Mouse (Mus musculus): ENCODE measurements around the gene Slc1a3. TPM values are rescaled to one million over a fixed set of nuclear protein-coding genes. Genes with fewer than 3 reads are reported as not detected.
A peak's percentile ranks its signal among the peaks of the same experiment; 100 is the strongest.

Gene Slc1a3
- polyA plus RNA-seq, 1 experiment = 17.6 TPM

DNA sequence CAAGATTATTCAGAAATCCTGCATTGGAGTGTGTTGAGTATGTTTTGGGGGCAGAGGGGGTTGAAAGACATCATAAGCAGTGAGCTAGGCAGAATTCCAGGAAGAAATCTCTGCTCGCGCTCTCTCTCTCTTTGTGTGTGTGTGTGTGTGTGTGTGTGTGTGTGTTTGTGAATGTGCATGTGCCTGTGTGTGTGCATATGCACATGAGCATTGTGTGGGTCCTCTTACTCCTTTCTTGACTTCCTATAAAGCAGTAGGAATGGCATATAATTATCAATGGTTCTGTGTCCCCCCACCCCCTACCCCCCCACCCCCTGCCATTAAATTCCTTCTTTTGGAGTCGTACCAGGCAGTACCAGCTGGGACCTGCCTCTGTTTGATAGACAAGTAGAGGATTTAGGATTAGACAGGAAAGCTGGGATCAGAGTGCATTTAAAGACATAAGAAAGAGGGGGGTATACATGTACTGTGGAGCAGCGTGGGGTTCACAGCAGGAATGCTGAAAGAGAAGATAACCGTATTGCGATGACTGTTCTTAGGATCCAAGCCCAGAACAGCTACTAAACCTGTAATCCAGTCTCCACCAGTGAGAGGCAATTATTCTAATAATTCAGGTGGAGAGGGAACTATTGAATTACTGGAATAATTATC is 104.9 kb downstream of the Slc1a3 start:
- DNase-seq (ENCODE audit: low read depth) = no peak

- DNase-seq (ENCODE audit: low read depth) = no peak
Measured at GRCm38 (mm10) chr15:8602362-8602761, 108.2 kb downstream of the Slc1a3 start.

GRCm38 (mm10) chr15:8601312-8602146 is 109.0 kb downstream of the Slc1a3 start:
- peak; percentile 64 for DNase-seq (ENCODE audit: low read depth)

DNA sequence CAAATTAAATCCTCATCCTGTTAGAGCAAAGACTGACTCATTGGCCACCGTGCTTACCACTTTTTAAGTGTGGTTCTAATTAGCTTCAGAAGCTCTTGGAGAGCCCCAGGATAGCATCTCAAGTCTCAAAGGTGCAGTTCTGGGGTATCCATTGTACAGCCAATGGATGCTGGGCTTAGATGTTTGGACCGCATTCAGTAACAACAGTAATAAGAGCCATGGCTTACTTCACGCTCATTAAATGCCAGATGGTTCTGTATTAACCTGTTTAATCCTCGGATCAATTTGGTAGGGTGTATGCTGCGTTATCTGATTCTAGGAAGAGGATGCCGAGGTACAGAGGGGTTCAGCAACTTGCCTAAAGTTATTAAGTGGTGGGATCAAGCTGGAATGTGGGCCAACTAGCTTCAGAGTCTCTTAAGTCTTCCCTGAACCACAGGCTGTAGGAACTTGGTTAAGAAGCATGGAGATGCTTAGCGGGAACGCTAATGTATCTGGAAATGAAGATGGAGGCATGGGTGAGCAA is 114.1 kb downstream of the Slc1a3 start:
- DNase-seq (ENCODE audit: low read depth) = no peak

- DNase-seq (ENCODE audit: low read depth) = no peak
Measured at GRCm38 (mm10) chr15:8595226-8595625, 115.3 kb downstream of the Slc1a3 start.

DNA sequence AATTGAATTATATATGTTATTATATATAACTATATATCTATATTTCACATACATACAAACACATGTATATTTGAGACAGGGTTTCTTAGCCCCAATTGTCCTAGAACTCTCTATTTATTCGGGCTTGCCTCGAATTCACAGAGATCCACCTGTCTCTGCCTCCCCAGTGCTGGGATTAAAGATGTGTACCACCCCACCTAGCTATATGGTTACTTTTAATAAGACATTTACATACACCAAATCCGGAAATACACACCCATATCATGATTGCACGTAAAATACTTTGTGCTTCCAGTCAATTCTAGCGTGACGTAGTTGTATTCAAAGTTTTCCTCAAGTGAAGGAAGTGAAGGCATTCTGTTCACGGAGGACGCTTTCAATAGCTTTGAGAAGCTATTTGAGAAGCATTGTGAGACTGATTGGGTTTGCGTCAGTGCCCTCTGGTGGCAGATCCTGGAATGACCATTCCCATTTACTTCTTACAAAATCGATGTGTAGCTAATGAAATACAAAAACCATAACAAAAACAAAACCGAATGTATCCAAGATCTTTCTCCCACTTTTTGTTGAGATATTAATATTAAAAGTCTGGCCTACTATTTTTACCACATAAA is 121.0 kb downstream of the Slc1a3 start:
- no peak for DNase-seq (ENCODE audit: low read depth)

DNA sequence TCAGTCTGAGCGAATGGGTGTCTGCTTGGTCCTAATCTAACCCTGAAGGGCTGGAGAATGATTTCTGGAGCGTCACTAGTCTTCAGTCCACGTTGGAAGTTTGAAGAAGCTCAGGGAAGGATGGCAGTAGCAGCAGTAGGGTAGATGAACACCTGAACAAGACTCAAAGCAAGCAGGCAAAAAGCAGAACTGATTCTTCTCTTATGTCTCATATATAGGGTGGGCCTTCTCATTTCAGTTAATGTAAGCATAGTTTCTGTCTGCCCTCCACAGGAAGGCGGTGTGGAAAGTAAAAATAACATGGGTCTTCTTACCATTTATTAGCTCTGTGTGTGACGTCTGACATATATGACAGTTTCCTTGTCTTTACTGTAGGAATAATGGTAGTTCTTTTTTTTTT is 122.5 kb downstream of the Slc1a3 start:
- DNase-seq (ENCODE audit: low read depth) = no peak

GRCm38 (mm10) chr15:8586822-8587281 is 123.7 kb downstream of the Slc1a3 start:
- no peak for DNase-seq (ENCODE audit: low read depth)

Other genes with a start within 250 kb of the Slc1a3 start
- not detected in 2 replicates for gene Gm2310, start 190.8 kb downstream of the Slc1a3 start, polyA plus RNA-seq (2012; rRNA removed)

Measured in gonadal fat pad, adult 2 months (tissue).